Mouse (Mus musculus) neural tube, embryonic 15.5 days (tissue): ENCODE measurements around the gene Cand1. TPM values are rescaled to one million over a fixed set of nuclear protein-coding genes. Genes with fewer than 3 reads are reported as not detected.

Experiments
- ATAC-seq: fragments of 200-750 bp; cut with Nextera tagmentation; 2 replicates; pipeline ENCODE4 v1.8.0; 2017; ENCODE audit warnings: mild to moderate bottlenecking, moderate TSS enrichment, moderate library complexity; ENCODE audit not compliant: low FRiP score
- H3K27ac ChIP-seq: fragments of 300-500 bp; sonication (generic); replicated peaks from 2 replicates; pipeline ENCODE4 v1.5.1; 2015; ENCODE audit warnings: mild to moderate bottlenecking, inconsistent platforms
- H3K27me3 ChIP-seq: fragments of 300-500 bp; sonication (generic); replicated peaks from 2 replicates; pipeline ENCODE4 v1.6.1; 2015; ENCODE audit warnings: inconsistent platforms
- H3K36me3 ChIP-seq: fragments of 300-500 bp; sonication (generic); 2 replicates; pipeline ENCODE4 v1.6.1; 2015; ENCODE audit warnings: inconsistent platforms
- H3K4me1 ChIP-seq: fragments of 300-500 bp; sonication (generic); 2 replicates; pipeline ENCODE4 v1.6.1; 2015; ENCODE audit warnings: inconsistent platforms
- H3K4me2 ChIP-seq: fragments of 300-500 bp; sonication (generic); 2 replicates; pipeline ENCODE4 v1.6.1; 2015; ENCODE audit warnings: inconsistent platforms, mild to moderate bottlenecking, moderate library complexity
- H3K4me3 ChIP-seq: fragments of 300-500 bp; sonication (generic); replicated peaks from 2 replicates; pipeline ENCODE4 v1.5.1; 2015; ENCODE audit warnings: mild to moderate bottlenecking, inconsistent platforms
- H3K9ac ChIP-seq: fragments of 300-500 bp; sonication (generic); replicated peaks from 2 replicates; pipeline ENCODE4 v1.6.1; 2015; ENCODE audit warnings: mild to moderate bottlenecking, inconsistent platforms
- H3K9me3 ChIP-seq: fragments of 300-500 bp; sonication (generic); replicated peaks from 2 replicates; pipeline ENCODE4 v1.6.1; 2016; ENCODE audit warnings: inconsistent platforms
- WGBS: fragments of 180-500 bp; shearing (Covaris S2); methylation state at CpG from one replicate; pipeline ENCODE4 v1.1.7; 2015; ENCODE audit warnings: mixed read lengths; 5-methylcytosine and 5-hydroxymethylcytosine counted together
- polyA plus RNA-seq: library from polyadenylated mRNA; unstranded; fragments of >200 nt; fragmentation: Nextera tagmentation; extraction: Ambion mirVana; gene quantifications from 2 replicates; pipeline ENCODE4 v1.2.1, GENCODE M21; 2015

Gene Cand1
- polyA plus RNA-seq, 1 experiment from 2014 or later = 43.1 TPM

GRCm38 (mm10) chr10:119206309-119206932 is 33.4 kb downstream of the Cand1 start:
- Histone ChIP-seq H3K27me3 (no peaks in the 10 kb centered on the region), H3K4me3 (no peak overlapping the region), H3K9me3 (no peaks in the 10 kb centered on the region), H3K36me3 (peaks cover 79% of the 10 kb centered on the region), H3K9ac (no peak overlapping the region), H3K4me1 (no peaks in the 10 kb centered on the region), H3K27ac (no peak overlapping the region), H3K4me2 (no peak overlapping the region)
- WGBS = 94% methylated on average over 8 of the region's 8 CpGs
- ATAC-seq = no peak

GRCm38 (mm10) chr10:119205229-119205628 is 34.6 kb downstream of the Cand1 start:
- Histone ChIP-seq H3K4me3 (no peak overlapping the region), H3K9ac (no peak overlapping the region), H3K4me2 (no peak overlapping the region), H3K27ac (no peak overlapping the region), H3K9me3 (no peaks in the 10 kb centered on the region), H3K27me3 (no peaks in the 10 kb centered on the region), H3K36me3 (peaks cover 75% of the 10 kb centered on the region), H3K4me1 (no peaks in the 10 kb centered on the region)
- no peak for ATAC-seq
- 90% methylated on average over 5 of the region's 5 CpGs for WGBS

- 82% methylated on average over 12 of the region's 12 CpGs for WGBS
- Histone ChIP-seq H3K4me3 (no peak overlapping the region), H3K4me1 (no peaks in the 10 kb centered on the region), H3K4me2 (no peak overlapping the region), H3K9me3 (no peaks in the 10 kb centered on the region), H3K9ac (no peak overlapping the region), H3K27ac (no peak overlapping the region), H3K27me3 (no peaks in the 10 kb centered on the region), H3K36me3 (peaks cover 72% of the 10 kb centered on the region)
- no peak for ATAC-seq
Observed at GRCm38 (mm10) chr10:119204334-119204946, 35.4 kb downstream of the Cand1 start.

- ATAC-seq = no peak
- no peaks in the 10 kb centered on the region for H3K9me3 ChIP-seq
- 96% methylated on average over 5 of the region's 5 CpGs for WGBS
- no peaks in the 10 kb centered on the region for H3K27me3 ChIP-seq
- H3K9ac ChIP-seq = no peak overlapping the region
- H3K4me3 ChIP-seq = no peak overlapping the region
- no peaks in the 10 kb centered on the region for H3K4me1 ChIP-seq
- peaks cover 42% of the 10 kb centered on the region for H3K36me3 ChIP-seq
- no peak overlapping the region for H3K27ac ChIP-seq
- H3K4me2 ChIP-seq = no peak overlapping the region
Observed at GRCm38 (mm10) chr10:119199864-119200263, 40.0 kb downstream of the Cand1 start.

- Histone ChIP-seq H3K27ac (no peak overlapping the region), H3K4me2 (no peak overlapping the region), H3K4me1 (no peaks in the 10 kb centered on the region), H3K9me3 (no peaks in the 10 kb centered on the region), H3K9ac (no peak overlapping the region), H3K36me3 (peaks cover 37% of the 10 kb centered on the region), H3K27me3 (no peaks in the 10 kb centered on the region), H3K4me3 (no peak overlapping the region)
- WGBS = 87% methylated on average over 9 of the region's 9 CpGs
- ATAC-seq = no peak
Observed at GRCm38 (mm10) chr10:119198186-119198880, 41.5 kb downstream of the Cand1 start.

- Histone ChIP-seq H3K4me1 (no peaks in the 10 kb centered on the region), H3K27ac (no peak overlapping the region), H3K4me3 (no peak overlapping the region), H3K9ac (no peak overlapping the region), H3K4me2 (no peak overlapping the region), H3K36me3 (peaks cover 31% of the 10 kb centered on the region), H3K27me3 (no peaks in the 10 kb centered on the region), H3K9me3 (no peaks in the 10 kb centered on the region)
- no peak for ATAC-seq
- 96% methylated on average over 13 of the region's 13 CpGs for WGBS
Observed at GRCm38 (mm10) chr10:119197621-119198150, 42.2 kb downstream of the Cand1 start.

GRCm38 (mm10) chr10:119192598-119193372 is 47.1 kb downstream of the Cand1 start:
- H3K36me3 ChIP-seq = peaks cover 10% of the 10 kb centered on the region
- H3K27me3 ChIP-seq = no peaks in the 10 kb centered on the region
- no peaks in the 10 kb centered on the region for H3K4me1 ChIP-seq
- H3K9ac ChIP-seq = no peak overlapping the region
- no peak for ATAC-seq
- H3K4me2 ChIP-seq = no peak overlapping the region
- no peak overlapping the region for H3K27ac ChIP-seq
- H3K4me3 ChIP-seq = no peak overlapping the region
- 80% methylated on average over 8 of the region's 8 CpGs for WGBS
- H3K9me3 ChIP-seq = no peaks in the 10 kb centered on the region

GRCm38 (mm10) chr10:119187720-119188119 is 52.1 kb downstream of the Cand1 start:
- WGBS = 63% methylated on average over 4 of the region's 4 CpGs
- no peaks in the 10 kb centered on the region for H3K27me3 ChIP-seq
- no peak overlapping the region for H3K4me3 ChIP-seq
- H3K27ac ChIP-seq = no peak overlapping the region
- H3K9me3 ChIP-seq = no peaks in the 10 kb centered on the region
- no peaks in the 10 kb centered on the region for H3K36me3 ChIP-seq
- no peak overlapping the region for H3K9ac ChIP-seq
- ATAC-seq = no peak
- H3K4me1 ChIP-seq = no peaks in the 10 kb centered on the region
- no peak overlapping the region for H3K4me2 ChIP-seq

GRCm38 (mm10) chr10:119169656-119170055 is 70.2 kb downstream of the Cand1 start:
- 91% methylated on average over 3 of the region's 3 CpGs for WGBS
- no peak overlapping the region for H3K27ac ChIP-seq
- no peak overlapping the region for H3K4me2 ChIP-seq
- H3K9me3 ChIP-seq = no peaks in the 10 kb centered on the region
- H3K36me3 ChIP-seq = no peaks in the 10 kb centered on the region
- ATAC-seq = no peak
- H3K9ac ChIP-seq = no peak overlapping the region
- H3K4me1 ChIP-seq = no peaks in the 10 kb centered on the region
- H3K4me3 ChIP-seq = no peak overlapping the region
- no peaks in the 10 kb centered on the region for H3K27me3 ChIP-seq

GRCm38 (mm10) chr10:119169237-119169636 is 70.6 kb downstream of the Cand1 start:
- H3K36me3 ChIP-seq = no peaks in the 10 kb centered on the region
- H3K4me3 ChIP-seq = no peak overlapping the region
- H3K9ac ChIP-seq = no peak overlapping the region
- H3K4me1 ChIP-seq = no peaks in the 10 kb centered on the region
- ATAC-seq = no peak
- no peak overlapping the region for H3K4me2 ChIP-seq
- no peak overlapping the region for H3K27ac ChIP-seq
- no peaks in the 10 kb centered on the region for H3K27me3 ChIP-seq
- WGBS = 72% methylated on average over 13 of the region's 13 CpGs
- no peaks in the 10 kb centered on the region for H3K9me3 ChIP-seq

GRCm38 (mm10) chr10:119168791-119169190 is 71.1 kb downstream of the Cand1 start:
- H3K27ac ChIP-seq = no peak overlapping the region
- no peak for ATAC-seq
- H3K36me3 ChIP-seq = no peaks in the 10 kb centered on the region
- H3K4me1 ChIP-seq = no peaks in the 10 kb centered on the region
- 45% methylated on average over 14 of the region's 14 CpGs for WGBS
- no peak overlapping the region for H3K4me3 ChIP-seq
- H3K9ac ChIP-seq = no peak overlapping the region
- H3K27me3 ChIP-seq = no peaks in the 10 kb centered on the region
- no peaks in the 10 kb centered on the region for H3K9me3 ChIP-seq
- H3K4me2 ChIP-seq = no peak overlapping the region
